Comparison of ENCODE assay signal across 17 mouse cellular contexts in the genomic region with DNA sequence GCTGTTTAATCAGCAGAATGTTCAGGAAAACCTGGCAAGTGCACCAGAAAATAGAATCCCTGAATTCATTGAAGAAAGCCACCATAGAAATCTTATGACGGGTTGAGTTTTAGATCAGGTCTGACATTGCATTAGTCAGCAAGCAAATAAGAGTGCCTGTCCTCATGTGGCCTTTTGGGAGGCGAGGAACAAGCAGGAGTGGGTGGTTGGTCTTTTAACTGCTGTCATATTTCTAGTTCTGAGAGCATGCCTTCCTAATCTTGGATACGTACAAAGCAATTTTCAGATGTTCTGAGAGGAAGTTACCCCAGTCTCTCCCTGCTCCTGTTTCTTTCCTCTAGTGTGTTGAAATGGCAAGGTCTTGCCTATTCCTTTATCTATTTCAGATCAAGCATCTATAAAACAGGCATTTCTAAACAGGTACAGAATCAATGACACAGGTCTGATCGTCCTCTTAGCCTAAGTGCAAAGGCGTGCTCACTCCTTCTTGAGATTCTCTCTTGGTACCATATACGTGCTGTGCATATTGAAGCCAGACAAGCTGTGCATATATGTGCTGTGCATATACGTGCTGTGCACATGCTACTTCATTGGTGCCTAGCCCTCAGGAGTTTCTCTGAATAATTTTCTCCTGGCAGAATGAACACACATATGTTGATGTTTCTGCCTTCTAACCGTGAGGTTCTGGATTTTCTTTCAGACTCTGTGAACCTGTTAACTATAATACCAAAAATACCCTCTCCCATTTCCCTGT.
DNase-seq lines count a peak whose midpoint lies in the region; ATAC-seq and TF ChIP-seq lines count a peak whose summit lies in the region.
"Had no signal": no experiment of that assay in that cellular context is flagged by ENCODE, and none has a peak within 500 bp of the region (broad histone marks: within the 10 kb centered on the region; RNA-seq: fewer than 3 reads in every experiment).

No protein-coding gene starts in this region.

- intact Hi-C loops in left cerebral cortex, postnatal 14 days (cut with DNase I), result no loop called here

- DNase-seq in layer of hippocampus, adult 11-12 months (ENCODE audit: low spot score), result peak; percentile 21
- DNase-seq in layer of hippocampus, postnatal 25 days (ENCODE audit: extremely low spot score in 1 of 2, low spot score in 1 of 2), result no peak
- peak; percentile 31 for DNase-seq in brain, embryonic 14.5 days (ENCODE audit: low read depth)
- peak; percentile 31 to 53 for DNase-seq in frontal cortex, postnatal 36 days (ENCODE audit: low spot score in 2 of 2)
- peak; percentile 19 to 59 for DNase-seq in left cerebral cortex, postnatal 14 days (ENCODE audit: low spot score in 2 of 2)
- DNase-seq in natural killer cell, adult 2 months (ENCODE audit: low spot score in 2 of 2), result no peak
- DNase-seq: cerebellum, adult 11 months; cerebellum, postnatal 14 days; gastrocnemius, postnatal 10 days; heart, adult 18-20 months; kidney, adult 9 months; kidney, postnatal 36 days; midbrain, embryonic 14.5 days; thymus, postnatal 25 days had no signal

- no peak for TF ChIP-seq CTCF in brain, embryonic 14.5 days (IDR thresholded peaks at IDR 0.05; ENCODE audit: borderline replicate concordance, extremely low read depth, insufficient read depth, insufficient read length)

- TF ChIP-seq POLR2A in brain, embryonic 14.5 days (IDR thresholded peaks at IDR 0.05; ENCODE audit: borderline replicate concordance, extremely low read depth, insufficient read depth, insufficient read length, poor library complexity, severe bottlenecking), result no peak

- no peak for ATAC-seq in CD4-positive, CD25-positive, alpha-beta regulatory T cell, adult 4 months
- ATAC-seq: inflammation-experienced regulatory T-cells, adult 6 months; liver, embryonic 12.5 days had no signal

Comparison
In these comparisons a context has a peak if more than half of its experiments do, and no peak if none do; other contexts are left out.
1. DNase-seq: peak in layer of hippocampus, adult 11-12 months (single experiment), brain, embryonic 14.5 days (single experiment), frontal cortex, postnatal 36 days (2 of 2) and left cerebral cortex, postnatal 14 days (2 of 2); none in layer of hippocampus, postnatal 25 days (0 of 2) and natural killer cell, adult 2 months (0 of 2).